Mouse (Mus musculus) adrenal gland, postnatal 4 days (tissue): Measurements from ENCODE around the gene Ushbp1. TPM values are rescaled to one million over a fixed set of nuclear protein-coding genes. Genes with fewer than 3 reads are reported as not detected.

Source experiments
- DNase-seq, 2 experiments: peaks; one replicate each; pipeline ENCODE4 v3.0.0; 2021 to 2022; ENCODE audit warnings: low spot score in 2 of 2, mixed read lengths in 2 of 2
- total RNA-seq, 2 experiments: library from RNA; stranded (reverse); gene quantifications; 2 replicates each; pipeline ENCODE4 v1.2.3; 2021

Gene Ushbp1
- total RNA-seq, 2 experiments from 2014 or later: 21.6 to 21.8 TPM

DNA sequence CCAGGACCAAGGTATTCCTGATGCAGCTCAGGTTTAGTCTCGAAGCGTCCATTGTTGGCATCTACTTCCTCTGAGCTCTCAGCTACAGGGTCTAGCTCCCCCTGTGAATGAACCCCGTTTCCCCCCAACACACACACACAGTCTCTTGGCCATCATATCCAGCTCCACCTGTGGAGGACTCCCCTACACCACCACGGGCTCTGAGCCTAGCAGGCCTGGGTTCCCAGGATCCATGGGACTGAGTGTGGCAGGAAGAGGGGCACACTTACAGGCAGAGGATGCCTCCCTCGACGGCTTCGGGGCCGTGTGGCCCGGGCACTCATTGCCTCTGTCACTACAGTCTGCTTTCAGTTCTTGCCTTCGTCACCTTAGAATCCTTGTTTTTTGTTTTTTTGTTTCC, 531 bp downstream of the Ushbp1 start:
- no peak for DNase-seq

- no peak for DNase-seq
Measured at GRCm38 (mm10) chr8:71394481-71394880, 1.1 kb downstream of the Ushbp1 start.

DNA sequence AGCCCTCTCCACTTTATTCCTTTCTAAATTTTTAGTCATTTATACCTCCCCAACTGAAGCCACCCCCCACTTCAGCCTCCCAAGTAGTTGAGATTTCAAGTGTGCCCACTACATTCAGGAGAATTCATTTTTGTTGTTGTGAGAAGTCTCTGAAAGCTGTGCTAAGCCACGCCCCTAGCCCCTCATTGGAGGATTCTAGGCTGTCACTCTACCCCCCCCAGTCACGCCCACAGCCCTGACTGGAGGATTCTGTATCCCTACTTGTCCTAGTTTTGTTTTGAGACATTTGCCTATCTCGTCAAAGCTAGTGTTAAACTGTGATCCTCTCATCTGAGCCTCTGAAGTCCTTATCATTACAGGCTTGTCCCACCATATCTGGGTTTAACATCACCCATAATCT, 2.7 kb downstream of the Ushbp1 start:
- DNase-seq: no peak

GRCm38 (mm10) chr8:71392391-71392790, 3.2 kb downstream of the Ushbp1 start:
- no peak for DNase-seq

DNA sequence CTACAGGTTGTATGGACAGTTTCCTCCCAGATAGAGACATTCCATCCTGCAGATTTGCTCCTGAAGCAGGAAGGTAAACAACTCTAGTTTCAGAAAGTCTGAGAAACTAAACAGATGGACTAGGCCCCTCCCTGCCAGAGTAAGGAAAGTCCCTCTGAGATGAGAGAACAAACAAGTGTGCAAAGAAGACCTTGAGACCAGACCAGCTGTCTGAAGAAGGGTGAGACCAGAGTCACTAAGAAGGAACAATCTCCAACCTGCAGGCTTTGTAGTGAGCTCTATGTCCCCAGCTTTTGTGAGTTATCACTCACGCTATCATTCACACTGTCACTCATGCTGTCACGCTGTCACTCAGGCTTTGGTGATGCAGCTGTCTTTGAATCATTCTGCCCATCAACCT, 3.9 kb downstream of the Ushbp1 start:
- no peak for DNase-seq

GRCm38 (mm10) chr8:71388267-71388666, 7.3 kb downstream of the Ushbp1 start:
- no peak for DNase-seq

- DNase-seq: no peak
Measured at GRCm38 (mm10) chr8:71385212-71385835, 10.3 kb downstream of the Ushbp1 start.

- DNase-seq: no peak
Measured at GRCm38 (mm10) chr8:71383860-71384259, 11.7 kb downstream of the Ushbp1 start.

GRCm38 (mm10) chr8:71383396-71383795, 12.2 kb downstream of the Ushbp1 start:
- no peak for DNase-seq

- peak; percentile 68 to 78 for DNase-seq
Measured at GRCm38 (mm10) chr8:71381971-71382961, 13.3 kb downstream of the Ushbp1 start.

DNA sequence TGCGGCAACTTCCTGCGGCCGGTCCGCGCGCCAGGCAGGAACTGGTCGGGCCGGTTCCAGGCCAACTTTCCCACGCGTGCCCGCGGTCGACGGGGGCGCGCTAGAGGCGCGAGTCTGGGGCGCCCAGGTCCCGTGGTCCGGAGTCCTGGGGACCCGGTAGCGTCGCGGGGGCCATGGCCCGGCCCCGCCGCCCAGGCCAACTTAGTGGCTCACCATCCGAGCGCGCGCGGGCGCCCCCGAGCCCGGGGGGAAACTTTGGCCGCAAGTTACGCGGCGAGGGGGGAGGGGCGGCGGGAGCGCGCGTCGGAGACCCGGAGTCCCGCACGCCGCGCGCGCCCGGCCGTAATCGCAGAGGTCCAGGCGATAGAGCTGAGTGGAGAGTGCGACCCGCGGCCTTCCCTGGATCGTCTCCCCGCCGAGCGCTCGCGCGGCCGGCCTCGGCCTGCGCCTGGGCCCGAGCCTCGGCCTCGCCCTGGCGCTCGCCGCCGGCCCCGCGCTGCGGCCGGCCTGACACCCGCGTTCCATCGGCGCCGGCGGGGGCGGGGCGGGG, 14.1 kb downstream of the Ushbp1 start, which contains the start of gene Nr2f6:
Gene Nr2f6, minus strand, starts transcription at position 540 of the 550 bp plus-strand sequence.
- peak in 1 of 2 experiments; percentile 53 for DNase-seq

DNA sequence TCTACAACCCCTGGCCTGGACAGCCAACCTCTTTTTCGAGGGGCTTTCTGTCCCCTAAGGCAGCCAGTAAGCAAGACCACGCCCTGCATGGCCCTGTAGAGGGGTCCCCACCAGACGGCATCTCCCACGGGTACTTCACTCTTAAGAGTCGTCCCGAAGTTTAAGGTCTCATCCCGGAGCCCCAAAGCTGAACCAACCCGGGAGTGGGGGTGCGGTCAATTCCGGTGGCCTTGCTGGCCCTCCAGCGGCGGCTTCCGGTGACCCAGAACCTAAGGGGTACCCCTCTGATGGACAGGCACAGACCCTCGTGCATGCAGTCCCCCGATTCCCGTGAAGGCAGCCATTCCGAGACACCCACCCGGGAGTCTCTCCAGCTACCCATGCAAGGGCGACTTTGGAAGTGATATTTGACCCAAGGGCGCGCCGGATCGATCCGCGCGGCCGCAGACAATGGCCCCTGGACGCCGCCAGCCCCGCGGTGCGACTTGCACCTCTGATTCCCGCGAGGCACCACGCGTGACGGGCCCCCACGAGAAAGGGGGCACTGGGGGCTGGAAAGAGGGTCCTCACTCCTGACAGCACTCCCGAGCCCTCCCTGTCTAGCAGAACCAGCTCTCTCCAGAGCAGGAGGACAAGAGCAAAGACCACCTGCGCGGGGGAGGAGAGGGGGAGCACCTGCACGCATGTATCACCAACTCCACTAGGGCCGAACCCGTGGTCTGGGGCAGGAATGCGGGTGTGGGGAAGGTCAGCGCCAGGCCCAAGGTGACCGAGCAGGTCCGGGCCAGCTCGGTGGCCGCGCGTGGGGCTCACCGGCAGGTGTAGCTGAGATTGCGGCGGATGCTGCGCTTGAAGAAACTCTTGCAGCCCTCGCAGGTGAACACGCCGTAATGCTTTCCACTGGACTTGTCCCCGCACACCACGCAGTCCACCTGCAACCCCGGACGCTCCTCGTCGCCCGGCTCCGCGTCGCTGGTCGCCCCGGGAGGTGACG, 15.1 kb downstream of the Ushbp1 start:
- DNase-seq: no peak

DNA sequence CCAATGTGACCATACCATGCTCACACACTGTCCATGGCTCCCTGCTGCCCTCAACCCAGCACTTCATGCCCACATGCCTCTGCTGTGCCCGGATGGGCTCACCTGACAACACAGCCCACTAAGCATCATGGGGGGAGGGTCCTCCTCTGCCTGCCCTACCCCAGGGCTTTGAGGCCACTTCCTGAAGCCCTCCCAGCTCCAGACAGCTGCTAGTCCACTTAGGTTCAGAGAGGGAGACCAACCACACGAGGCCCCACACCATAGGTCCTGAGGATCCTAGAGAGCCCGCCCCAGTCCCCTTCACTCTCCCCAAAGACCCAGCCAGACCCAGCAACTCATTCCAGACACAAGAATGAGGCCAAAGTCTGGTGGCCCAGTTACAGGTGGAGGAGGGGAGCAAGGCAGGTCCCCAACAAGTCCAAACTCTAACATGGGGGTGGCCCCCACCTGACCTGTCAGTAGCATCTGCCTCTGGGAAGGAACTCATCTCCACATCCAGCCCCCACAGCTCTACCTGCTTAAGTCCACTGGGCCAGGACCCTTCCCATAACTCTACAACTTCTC, 16.0 kb downstream of the Ushbp1 start:
- DNase-seq: no peak

DNA sequence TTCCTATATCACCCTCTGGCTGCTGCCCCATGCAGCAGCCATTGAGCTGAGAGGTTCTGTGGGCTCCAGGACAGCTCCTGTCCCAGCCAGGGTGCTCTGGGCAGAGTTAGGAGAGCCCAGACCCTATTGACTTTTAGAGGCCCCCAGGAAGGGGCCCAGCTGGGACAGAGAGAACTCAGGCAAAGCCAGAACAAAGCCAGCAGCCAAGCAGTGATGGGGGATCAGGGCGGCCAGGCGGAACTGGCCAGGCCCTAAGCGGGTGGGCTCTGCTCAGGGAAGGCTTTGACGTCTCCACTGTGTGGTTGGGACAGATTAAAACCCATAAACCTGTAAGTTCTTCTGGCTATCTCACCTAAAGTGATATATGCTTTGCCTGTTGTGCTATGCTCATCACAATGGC, 16.6 kb downstream of the Ushbp1 start:
- no peak for DNase-seq

GRCm38 (mm10) chr8:71376423-71377030, 19.1 kb downstream of the Ushbp1 start:
- no peak for DNase-seq

DNA sequence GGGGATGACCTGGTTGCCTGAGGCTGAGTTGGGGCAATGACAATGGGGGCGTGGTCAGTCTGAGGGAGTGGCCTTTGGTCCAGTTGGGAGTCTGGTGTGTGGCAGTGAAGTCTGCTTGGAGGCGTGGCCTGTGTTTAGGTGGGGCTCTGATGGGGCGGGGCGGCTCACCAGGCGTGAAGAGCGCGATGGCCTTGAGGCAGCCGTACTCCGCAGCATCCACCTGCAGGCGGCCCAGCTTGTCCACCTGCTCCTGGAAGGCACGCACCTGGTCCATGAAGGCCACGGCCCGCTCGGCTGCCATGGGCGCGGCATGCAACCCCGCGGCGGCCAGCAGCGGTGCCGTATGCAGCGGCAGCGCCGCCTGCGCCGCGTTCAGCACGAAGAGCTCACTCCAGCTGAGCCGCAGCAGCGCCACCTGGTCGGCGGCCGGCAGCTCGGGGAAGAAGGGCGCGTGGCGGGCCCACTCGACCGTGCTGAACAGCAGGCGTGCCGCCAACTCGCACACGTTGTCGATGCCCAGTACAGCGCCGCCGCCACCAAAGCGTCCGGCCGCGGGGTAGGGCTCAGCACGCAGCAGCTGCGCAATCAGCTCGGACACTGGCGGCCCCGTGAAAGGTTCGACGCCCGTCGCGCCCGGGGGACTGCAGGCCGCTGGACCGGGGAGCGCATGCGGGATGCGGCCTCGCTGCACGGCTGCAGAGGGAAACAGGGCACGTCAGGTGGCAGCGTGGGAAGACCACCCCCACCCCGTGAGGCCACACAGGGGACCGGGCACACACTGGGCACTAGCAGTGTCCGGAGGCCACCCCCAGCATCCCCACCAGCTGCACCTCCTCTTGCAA, 19.8 kb downstream of the Ushbp1 start:
- no peak for DNase-seq

DNA sequence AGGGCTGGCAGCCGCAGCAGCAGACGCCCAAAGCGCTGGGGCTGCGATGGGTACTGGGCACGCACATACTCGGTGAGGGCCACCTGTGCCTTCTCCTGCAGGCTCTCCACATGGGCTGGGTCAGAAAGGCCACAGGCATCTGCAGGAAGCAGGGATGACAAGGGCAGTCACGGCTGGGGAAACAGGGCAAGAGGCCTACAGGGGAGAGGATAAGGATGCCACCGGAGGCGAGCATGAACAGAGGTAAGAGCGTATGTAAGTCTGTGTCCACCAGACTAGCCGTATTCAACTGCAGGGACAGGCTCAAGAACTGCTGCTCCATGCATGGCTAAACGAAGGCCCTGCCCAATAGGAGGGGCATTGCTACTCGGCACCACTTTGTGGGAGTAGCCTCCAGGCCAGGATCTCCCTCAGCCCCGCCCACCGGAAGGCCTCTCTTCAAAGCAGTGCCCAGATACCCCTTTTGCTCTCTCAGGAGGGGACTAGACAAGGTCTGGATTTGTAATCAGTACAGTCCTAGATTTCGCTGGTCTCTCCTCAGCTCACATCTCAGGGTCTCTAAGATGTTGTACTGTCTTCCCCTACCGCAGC, 20.9 kb downstream of the Ushbp1 start:
- DNase-seq: no peak

DNA sequence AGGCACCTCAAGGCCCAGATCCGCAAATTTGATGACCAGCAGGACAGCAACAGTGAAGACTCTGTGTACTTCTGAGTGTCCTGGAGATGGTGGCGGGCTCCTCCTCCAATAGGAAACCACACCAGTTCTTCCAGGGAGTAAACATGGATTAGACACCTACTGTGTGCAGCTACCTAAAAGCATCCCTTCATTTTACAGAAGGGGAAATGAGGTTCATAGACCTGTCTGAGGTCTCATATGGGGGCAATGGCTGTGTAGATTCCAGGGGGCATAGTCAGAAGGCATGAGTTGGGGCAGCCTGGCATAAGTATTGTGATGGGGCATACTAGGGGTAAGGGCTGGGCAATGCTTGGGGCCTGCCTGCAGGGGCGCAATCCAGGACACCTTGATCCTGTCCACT, 22.6 kb downstream of the Ushbp1 start:
- DNase-seq: no peak

DNA sequence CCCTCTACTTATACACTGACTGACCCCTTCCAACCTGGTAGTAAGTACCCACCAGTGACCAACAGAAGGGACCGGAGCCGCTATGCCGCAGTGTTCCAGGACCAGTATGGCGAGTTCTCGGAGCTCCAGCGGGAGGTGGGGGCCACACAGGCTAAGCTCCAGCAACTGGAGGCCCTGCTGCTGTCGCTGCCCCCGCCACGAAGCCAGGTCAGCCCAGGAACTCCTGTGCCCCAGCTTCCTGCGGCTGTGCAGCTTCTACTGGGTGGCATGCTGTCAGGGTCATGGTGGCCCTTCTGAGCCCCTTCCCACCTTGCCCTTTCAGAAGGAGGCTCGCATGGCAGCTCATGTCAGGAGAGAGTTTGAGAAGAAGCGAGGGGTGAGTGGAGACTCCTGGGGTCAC, 23.2 kb downstream of the Ushbp1 start:
- no peak for DNase-seq
